ENCODE assay signal across 20 mouse cellular contexts in the genomic region with DNA sequence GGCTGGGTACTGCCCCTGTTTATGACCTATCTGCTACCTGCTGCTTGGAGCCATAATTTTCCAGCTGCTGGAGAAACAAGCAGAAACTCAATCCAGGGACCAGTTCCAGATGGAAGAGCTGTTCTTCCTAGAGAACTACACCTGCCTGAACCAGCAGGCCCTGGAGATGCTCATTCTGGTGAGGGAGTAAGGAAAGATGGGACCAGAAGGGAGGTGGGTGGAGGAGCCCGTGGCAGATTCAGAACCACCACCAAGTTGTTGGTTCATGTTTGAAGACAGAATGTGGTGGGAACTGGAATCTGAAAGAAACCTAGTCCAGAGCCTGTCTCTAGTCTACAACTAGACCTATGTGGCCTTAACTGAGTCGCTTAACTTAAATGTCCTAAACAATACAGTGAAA.
DNase-seq lines count a peak whose midpoint lies in the region; ATAC-seq lines count a peak whose summit lies in the region.
"Had no signal": no experiment of that assay in that cellular context is flagged by ENCODE, and none has a peak within 500 bp of the region (broad histone marks: within the 10 kb centered on the region; RNA-seq: fewer than 3 reads in every experiment).

No protein-coding gene starts in this region.

- H3K36me3 ChIP-seq in megakaryocyte, embryonic 14.5 days (replicated peaks; ENCODE audit: low read length): no peaks in the 10 kb centered on the region
- H3K36me3 ChIP-seq: embryonic facial prominence, embryonic 10.5 days; embryonic facial prominence, embryonic 12.5 days; forebrain, embryonic 15.5 days had no signal

- H3K4me1 ChIP-seq in megakaryocyte, embryonic 14.5 days: no peaks in the 10 kb centered on the region; the same call in 1 of the 2 replicates
- H3K4me1 ChIP-seq: embryonic facial prominence, embryonic 10.5 days; embryonic facial prominence, embryonic 12.5 days; forebrain, embryonic 13.5 days; forebrain, embryonic 15.5 days had no signal

- H3K9me3 ChIP-seq in megakaryocyte, embryonic 14.5 days: peaks cover 11% of the 10 kb centered on the region
- H3K9me3 ChIP-seq: embryonic facial prominence, embryonic 10.5 days; embryonic facial prominence, embryonic 12.5 days; forebrain, embryonic 13.5 days; forebrain, embryonic 15.5 days had no signal

- peak overlapping the region; percentile 73 for H3K4me3 ChIP-seq in megakaryocyte, embryonic 14.5 days (replicated peaks)
- H3K4me3 ChIP-seq: embryonic facial prominence, embryonic 10.5 days; embryonic facial prominence, embryonic 12.5 days; forebrain, embryonic 13.5 days; forebrain, embryonic 15.5 days had no signal

- peak; percentile 17 to 26 for DNase-seq in layer of hippocampus, adult 8-10 months (ENCODE audit: low spot score in 2 of 2)
- no peak for DNase-seq in layer of hippocampus, postnatal 36 days
- DNase-seq in right cerebral cortex, postnatal 25 days: peak; percentile 18
- no peak for DNase-seq in right cerebral cortex, postnatal 14 days
- peak; percentile 22 for DNase-seq in telencephalon, adult 2 months (ENCODE audit: low read depth, low spot score)
- DNase-seq in thymus, postnatal 10 days (ENCODE audit: low spot score in 2 of 2): no peak
- DNase-seq: adrenal gland, adult 2 months; adrenal gland, postnatal 10 days; adrenal gland, postnatal 25 days; cerebellum, adult 11-12 months; cerebellum, adult 2 months; cerebellum, adult 9-10 months; cerebellum, postnatal 10 days; cerebellum, postnatal 25 days had no signal

- no peaks in the 10 kb centered on the region for H3K27me3 ChIP-seq in megakaryocyte, embryonic 14.5 days (replicated peaks)
- H3K27me3 ChIP-seq: embryonic facial prominence, embryonic 12.5 days; forebrain, embryonic 13.5 days; forebrain, embryonic 15.5 days had no signal

- ATAC-seq in megakaryocyte, adult 5-6 weeks (ENCODE audit: poor library complexity, severe bottlenecking): no peak
- ATAC-seq: forebrain, embryonic 13.5 days; forebrain, embryonic 15.5 days had no signal

Comparison
In these comparisons a context has a peak if more than half of its experiments do, and no peak if none do; other contexts are left out.
1. DNase-seq: peak in layer of hippocampus, adult 8-10 months (2 of 2), right cerebral cortex, postnatal 25 days (single experiment) and telencephalon, adult 2 months (single experiment); none in layer of hippocampus, postnatal 36 days (0 of 2), right cerebral cortex, postnatal 14 days (single experiment) and thymus, postnatal 10 days (0 of 2).